Mouse (Mus musculus) C2C12 (cell line): Measurements from ENCODE around the gene Gnaq. TPM values are rescaled to one million over a fixed set of nuclear protein-coding genes. Genes with fewer than 3 reads are reported as not detected.

Experiments used
- H3K27me3 ChIP-seq: one replicate; pipeline ENCODE4 v1.6.1; 2011; ENCODE audit not compliant: control insufficient read depth, insufficient read depth, insufficient read length
- H3K36me3 ChIP-seq: one replicate; pipeline ENCODE4 v1.6.1; 2011; ENCODE audit not compliant: control insufficient read depth, insufficient read depth
- H3K4me3 ChIP-seq: one replicate; pipeline ENCODE4 v1.5.1; 2011; ENCODE audit warnings: mild to moderate bottlenecking, control low read depth; ENCODE audit not compliant: poor library complexity, insufficient read depth, severe bottlenecking
- H3K79me2 ChIP-seq: one replicate; pipeline ENCODE4 v1.6.1; 2011; ENCODE audit not compliant: control insufficient read depth, insufficient read depth
- H3K79me3 ChIP-seq: one replicate; pipeline ENCODE4 v1.6.1; 2011; ENCODE audit warnings: low read depth, control low read depth
- H3ac ChIP-seq: one replicate; pipeline ENCODE3; 2011; ENCODE audit warnings: low read depth; ENCODE audit not compliant: control insufficient read depth, insufficient read length
- CTCF ChIP-seq: IDR thresholded peaks from one replicate; pipeline ENCODE4 v1.5.1; 2011; ENCODE audit not compliant: control insufficient read depth, insufficient read depth, insufficient read length
- MYOD1 ChIP-seq: IDR thresholded peaks from one replicate; pipeline ENCODE4 v1.6.1; 2011; ENCODE audit warnings: low read depth; ENCODE audit not compliant: control insufficient read depth, insufficient read length
- MYOG ChIP-seq: IDR thresholded peaks from one replicate; pipeline ENCODE4 v1.6.1; 2011; ENCODE audit not compliant: control insufficient read depth, insufficient read length; ENCODE audit errors: extremely low read depth
- USF1 ChIP-seq: IDR thresholded peaks from one replicate; pipeline ENCODE4 v1.6.1; 2011; ENCODE audit warnings: low read depth, mild to moderate bottlenecking, control low read depth, moderate library complexity
- microRNA-seq: library from miRNA; unstranded; fragments of <30 nt; microRNA quantifications from one replicate; pipeline ENCODE4, GENCODE M21; 2019; ENCODE audit warnings: borderline microRNAs expressed
- polyA plus RNA-seq: library from polyadenylated mRNA; unstranded; fragments of >200 nt; fragmentation: generic; extraction: Trizol; gene quantifications from one replicate; pipeline ENCODE4 v1.2.1, GENCODE M21; 2012; ENCODE audit warnings: missing spikeins

The Gnaq gene
- polyA plus RNA-seq, 1 experiment: 9.5 TPM

DNA sequence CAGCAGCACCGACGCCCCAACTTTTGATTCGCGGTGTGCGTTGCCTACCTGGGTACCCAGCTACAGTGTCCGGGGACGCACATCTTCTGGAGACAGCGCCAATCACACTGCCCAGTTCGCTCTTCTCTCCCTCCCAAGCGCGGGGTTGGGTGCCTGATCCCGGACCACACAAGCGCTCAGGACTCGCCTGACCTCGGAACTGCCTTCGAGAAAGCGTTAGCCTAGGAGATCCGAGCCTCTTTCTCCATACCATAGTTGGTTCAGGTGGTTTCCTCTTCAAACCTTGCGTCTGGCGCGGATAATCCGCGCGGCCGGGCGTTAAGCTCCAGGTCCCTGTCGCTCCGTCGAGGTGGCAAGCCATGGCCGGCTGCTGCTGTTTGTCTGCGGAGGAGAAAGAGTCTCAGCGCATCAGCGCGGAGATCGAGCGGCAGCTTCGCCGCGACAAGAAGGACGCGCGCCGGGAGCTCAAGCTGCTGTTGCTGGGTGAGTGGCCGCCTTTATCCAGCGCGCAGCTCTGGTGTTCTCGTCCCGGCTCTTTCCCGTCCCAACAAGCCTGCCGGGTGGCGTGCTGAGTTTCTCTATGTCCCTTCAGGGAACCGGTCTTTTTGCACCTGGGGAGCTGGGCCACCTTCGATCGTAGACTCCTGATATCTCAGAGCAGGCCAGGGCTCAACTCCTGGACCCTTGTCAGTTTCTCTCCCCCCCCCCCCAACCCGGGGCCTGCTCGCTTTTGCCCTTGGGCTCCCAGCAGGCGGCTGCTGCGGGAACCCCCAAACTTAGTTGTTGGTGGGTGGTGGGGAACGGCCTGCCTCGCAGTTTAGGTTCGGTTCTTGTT, 303.9 kb downstream of the Gnaq start:
- Histone ChIP-seq H3K27me3 (peaks cover 6% of the 10 kb centered on the region), H3K79me3 (no peaks in the 10 kb centered on the region), H3ac (no peak overlapping the region), H3K79me2 (no peaks in the 10 kb centered on the region), H3K4me3 (no peak overlapping the region), H3K36me3 (no peaks in the 10 kb centered on the region)
- TF ChIP-seq USF1 (no peak), MYOD1 (no peak), CTCF (no peak), MYOG (no peak)

Small RNA genes lying within 50 kb of the gene (microRNA-seq; reads per million reads assigned to microRNA genes)
- gene Mir496b: not detected

Other genes with a start within 250 kb of the Gnaq start
- 292 TPM for gene Psat1, start 185.5 kb upstream of the Gnaq start, polyA plus RNA-seq
- 7.5 TPM for gene Cep78, start 147.8 kb upstream of the Gnaq start, polyA plus RNA-seq